ENCODE assay signal across 37 mouse cellular contexts in genomic region chr11:63070081-63070480, GRCm38 (mm10). TPM values are rescaled to one million over a fixed set of nuclear protein-coding genes. Genes with fewer than 3 reads are reported as not detected.
"Had no signal": no experiment of that assay in that cellular context is flagged by ENCODE, and none has a peak within 500 bp of the region (broad histone marks: within the 10 kb centered on the region; RNA-seq: fewer than 3 reads in every experiment).

No protein-coding gene starts in this region.

- H3K27ac ChIP-seq: embryonic facial prominence, embryonic 10.5 days; embryonic facial prominence, embryonic 12.5 days; embryonic facial prominence, embryonic 13.5 days; embryonic facial prominence, embryonic 15.5 days; forebrain, embryonic 10.5 days; forebrain, embryonic 12.5 days; forebrain, embryonic 13.5 days; forebrain, embryonic 15.5 days; gastrocnemius, adult 2 months; heart, adult 2 months had no signal

- DNase-seq: cerebellum, adult 2 months; cerebellum, adult 8-10 months; cerebellum, adult 9-10 months; cerebellum, adult 9-11 months; cerebellum, postnatal 10 days; cerebellum, postnatal 14 days; cerebellum, postnatal 25 days; cerebellum, postnatal 36 days; embryo, embryonic 11 days; forebrain, postnatal 0 days; gastrocnemius, adult 2 months; gastrocnemius, postnatal 10 days; gastrocnemius, postnatal 14 days; gastrocnemius, postnatal 25 days; gastrocnemius, postnatal 36 days; heart, adult 18-20 months; heart, adult 2 months had no signal

- H3K9me3 ChIP-seq: embryonic facial prominence, embryonic 10.5 days; embryonic facial prominence, embryonic 12.5 days; embryonic facial prominence, embryonic 13.5 days; embryonic facial prominence, embryonic 15.5 days; forebrain, embryonic 10.5 days; forebrain, embryonic 12.5 days; forebrain, embryonic 13.5 days; forebrain, embryonic 15.5 days had no signal

- H3K4me1 ChIP-seq: embryonic facial prominence, embryonic 12.5 days; embryonic facial prominence, embryonic 13.5 days; embryonic facial prominence, embryonic 15.5 days; forebrain, embryonic 10.5 days; forebrain, embryonic 12.5 days; forebrain, embryonic 13.5 days; forebrain, embryonic 15.5 days had no signal

- H3K27me3 ChIP-seq: embryonic facial prominence, embryonic 12.5 days; embryonic facial prominence, embryonic 13.5 days; embryonic facial prominence, embryonic 15.5 days; forebrain, embryonic 12.5 days; forebrain, embryonic 13.5 days; forebrain, embryonic 15.5 days had no signal

- H3K4me3 ChIP-seq: embryonic facial prominence, embryonic 10.5 days; embryonic facial prominence, embryonic 12.5 days; embryonic facial prominence, embryonic 13.5 days; embryonic facial prominence, embryonic 15.5 days; erythroblast, embryonic 14.5 days; forebrain, embryonic 10.5 days; forebrain, embryonic 12.5 days; forebrain, embryonic 13.5 days; forebrain, embryonic 15.5 days; gastrocnemius, adult 2 months; heart, adult 2 months had no signal

- H3K36me3 ChIP-seq: embryonic facial prominence, embryonic 10.5 days; embryonic facial prominence, embryonic 12.5 days; embryonic facial prominence, embryonic 13.5 days; embryonic facial prominence, embryonic 15.5 days; forebrain, embryonic 10.5 days; forebrain, embryonic 12.5 days; forebrain, embryonic 15.5 days had no signal

RNA-seq across cellular contexts. Expression of gene Tekt3, which starts 8.6 kb away (rescaled TPM):
- total RNA-seq: common myeloid progenitor, adult 5-6 weeks; gastrocnemius, adult 18-20 months; gastrocnemius, adult 2 months; gastrocnemius, adult 8-10 months; gastrocnemius, postnatal 10 days; gastrocnemius, postnatal 14 days; gastrocnemius, postnatal 25 days; gastrocnemius, postnatal 36 days; gastrocnemius, postnatal 4 days; granulocyte monocyte progenitor cell, adult 5-6 weeks; heart, adult 18-20 months; heart, adult 2 months had no signal
- polyA plus RNA-seq: cerebellum, adult 2 months; cortical plate, adult 2 months; embryonic facial prominence, embryonic 10.5 days; embryonic facial prominence, embryonic 11.5 days; embryonic facial prominence, embryonic 13.5 days; erythroblast, embryonic 14.5 days; forebrain, embryonic 10.5 days; forebrain, embryonic 11.5 days; forebrain, embryonic 12.5 days; forebrain, embryonic 13.5 days; forebrain, embryonic 14.5 days; forebrain, embryonic 15.5 days; forebrain, embryonic 16.5 days; frontal cortex, adult 2 months; heart, adult 2 months had no signal

RNA-seq across cellular contexts. Expression of gene Pmp22, which starts 58.7 kb away (rescaled TPM):
- total RNA-seq: common myeloid progenitor, adult 5-6 weeks; granulocyte monocyte progenitor cell, adult 5-6 weeks had no signal
